Mouse (Mus musculus): ENCODE measurements around the gene Cisd1. TPM values are rescaled to one million over a fixed set of nuclear protein-coding genes. Genes with fewer than 3 reads are reported as not detected.
"Not testable (repeated sequence)": the region's sequence is repeated elsewhere in the genome, so short reads cannot be mapped to it uniquely, and the experiment has no call there.

The Cisd1 gene
- total RNA-seq (2021) = 100 to 1,000 TPM; 178 to 194 TPM

GRCm38 (mm10) chr10:71344579-71345143 lies at the start of gene Cisd1:
TSS of gene Cisd1 (minus strand) at chr10:71344954.
- DNase-seq = peak; percentile 94

- no peak for DNase-seq
Observed at GRCm38 (mm10) chr10:71389311-71389710, 44.6 kb upstream of the Cisd1 start.

GRCm38 (mm10) chr10:71384159-71385044 lies 39.6 kb upstream of the Cisd1 start:
- no peak for DNase-seq

- not testable (repeated sequence) for DNase-seq
Observed at GRCm38 (mm10) chr10:71383552-71383924, 38.8 kb upstream of the Cisd1 start.

GRCm38 (mm10) chr10:71382858-71383551 lies 38.3 kb upstream of the Cisd1 start:
- DNase-seq = no peak

GRCm38 (mm10) chr10:71382109-71382508 lies 37.4 kb upstream of the Cisd1 start:
- no peak for DNase-seq

- no peak for DNase-seq
Observed at GRCm38 (mm10) chr10:71381471-71382033, 36.8 kb upstream of the Cisd1 start.

GRCm38 (mm10) chr10:71380406-71380805 lies 35.7 kb upstream of the Cisd1 start:
- DNase-seq = no peak

GRCm38 (mm10) chr10:71376014-71376413 lies 31.3 kb upstream of the Cisd1 start:
- DNase-seq = no peak

- no peak for DNase-seq
Observed at GRCm38 (mm10) chr10:71373706-71374105, 29.0 kb upstream of the Cisd1 start.

GRCm38 (mm10) chr10:71371881-71372280 lies 27.1 kb upstream of the Cisd1 start:
- DNase-seq = no peak

- no peak for DNase-seq
Observed at GRCm38 (mm10) chr10:71369466-71369865, 24.7 kb upstream of the Cisd1 start.

GRCm38 (mm10) chr10:71368128-71368940 lies 23.6 kb upstream of the Cisd1 start:
- no peak for DNase-seq

GRCm38 (mm10) chr10:71363858-71364257 lies 19.1 kb upstream of the Cisd1 start:
- no peak for DNase-seq

- no peak for DNase-seq
Observed at GRCm38 (mm10) chr10:71363440-71363839, 18.7 kb upstream of the Cisd1 start.

- no peak for DNase-seq
Observed at GRCm38 (mm10) chr10:71361836-71362562, 17.2 kb upstream of the Cisd1 start.

- no peak for DNase-seq
Observed at GRCm38 (mm10) chr10:71361044-71361443, 16.3 kb upstream of the Cisd1 start.

GRCm38 (mm10) chr10:71354947-71355346 lies 10.2 kb upstream of the Cisd1 start:
- no peak for DNase-seq

GRCm38 (mm10) chr10:71353850-71354249 lies 9.1 kb upstream of the Cisd1 start:
- no peak for DNase-seq

- DNase-seq = no peak
Observed at GRCm38 (mm10) chr10:71351301-71351700, 6.5 kb upstream of the Cisd1 start.

- no peak for DNase-seq
Observed at GRCm38 (mm10) chr10:71349290-71349689, 4.5 kb upstream of the Cisd1 start.

Measured in heart, postnatal 4 days (tissue).